Mouse (Mus musculus) cerebellum, adult 9-11 months (tissue): ENCODE results near the gene Gm17019.
"Not testable (repeated sequence)": the region's sequence is repeated elsewhere in the genome, so short reads cannot be mapped to it uniquely, and the experiment has no call there.

ENCODE experiments used
- DNase-seq: peaks from one replicate; pipeline ENCODE4 v3.0.0; 2022

Gm17019 gene

DNA sequence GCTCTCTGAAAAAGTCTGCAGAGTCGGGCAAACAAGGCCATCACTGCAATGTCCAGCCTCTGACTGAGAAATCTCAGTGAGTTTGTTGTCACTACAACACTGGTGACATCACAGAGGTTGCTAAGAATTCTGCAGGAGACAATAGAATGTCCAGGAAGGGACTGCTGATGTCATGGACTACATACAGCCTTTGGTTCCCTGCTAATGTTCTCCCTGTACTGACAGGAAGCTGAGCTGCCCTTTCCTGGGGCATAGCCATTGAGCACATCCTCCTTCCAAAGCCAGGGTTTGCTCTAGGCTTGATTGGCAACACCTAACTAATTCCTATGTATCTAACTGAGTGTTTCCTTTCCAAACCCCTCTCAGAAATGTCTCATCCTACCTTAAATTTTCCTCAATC lies at the start of gene Gm17019:
Gene Gm17019 (minus strand): TSS at position 101 of the 400 bp plus-strand sequence.
- DNase-seq = not testable (repeated sequence)

- DNase-seq = not testable (repeated sequence)
Observed at GRCm38 (mm10) chr5:15062385-15062715, 29.6 kb upstream of the Gm17019 start.

DNA sequence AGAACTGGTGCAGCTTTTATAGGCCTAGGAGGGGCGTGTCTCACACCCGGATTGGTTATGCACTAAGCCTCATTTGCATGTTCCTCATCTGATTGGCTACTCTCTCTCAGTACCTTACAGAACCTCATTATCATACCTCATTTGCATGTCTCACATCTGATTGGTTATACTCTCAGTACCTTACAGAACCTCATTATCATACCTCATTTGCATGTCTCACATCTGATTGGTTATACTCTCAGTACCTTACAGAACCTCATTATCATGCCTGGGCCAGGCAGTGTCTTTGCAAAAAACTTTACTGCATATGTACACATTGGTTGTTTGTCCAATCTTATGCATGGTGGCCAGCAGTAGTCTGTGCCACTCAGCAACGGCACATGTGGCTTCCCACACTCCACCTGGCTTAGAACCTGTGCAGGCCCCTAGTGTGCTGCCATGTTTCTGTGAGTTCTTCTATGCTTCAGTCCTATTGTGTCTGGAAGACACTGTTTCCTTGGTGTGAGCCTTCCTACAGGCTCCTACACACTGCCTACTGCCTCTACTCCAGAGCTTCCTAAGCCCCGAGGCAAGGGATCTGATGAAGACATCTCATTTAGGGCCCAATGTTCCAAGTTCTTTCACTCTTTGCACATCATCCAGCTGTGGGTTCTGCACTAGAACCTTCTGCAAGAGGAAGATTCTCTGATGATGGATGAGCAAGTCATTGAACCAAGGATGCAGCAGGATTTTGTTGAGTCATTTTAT lies 29.0 kb upstream of the Gm17019 start:
- not testable (repeated sequence) for DNase-seq

GRCm38 (mm10) chr5:15054151-15055025 lies 21.6 kb upstream of the Gm17019 start:
- not testable (repeated sequence) for DNase-seq

GRCm38 (mm10) chr5:15053606-15053962 lies 20.8 kb upstream of the Gm17019 start:
- not testable (repeated sequence) for DNase-seq

DNA sequence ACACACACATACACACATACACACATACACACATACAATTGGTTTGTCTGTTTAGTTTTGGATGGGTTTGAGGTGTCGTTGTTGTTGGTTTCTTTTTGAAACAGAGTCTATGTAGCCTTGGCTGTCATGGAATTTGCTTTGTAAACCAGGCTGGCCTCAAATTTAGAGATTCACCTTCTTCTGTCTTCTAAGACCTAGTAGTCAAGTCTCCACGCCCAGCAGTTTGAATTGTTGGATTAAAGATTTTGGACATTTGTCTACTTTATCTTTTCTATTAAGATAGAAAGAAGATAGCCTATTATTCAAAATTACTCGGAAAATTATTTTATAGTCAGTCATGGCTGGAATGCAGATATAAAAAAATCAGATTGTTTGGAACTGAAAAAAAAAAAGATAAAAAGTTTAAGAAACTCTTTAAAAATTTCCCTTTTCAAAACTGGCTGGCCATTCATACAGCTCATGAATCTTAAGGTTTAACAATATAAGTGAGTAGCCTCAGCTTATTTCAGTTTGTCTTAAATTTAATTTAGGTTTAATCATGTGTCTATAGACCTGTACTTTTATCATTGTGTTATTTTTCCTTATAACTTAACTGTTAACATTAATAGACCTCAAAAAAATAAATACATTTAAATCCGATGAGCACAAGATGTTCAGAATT lies 20.3 kb upstream of the Gm17019 start:
- not testable (repeated sequence) for DNase-seq

GRCm38 (mm10) chr5:15050807-15051206 lies 18.0 kb upstream of the Gm17019 start:
- DNase-seq = not testable (repeated sequence)

DNA sequence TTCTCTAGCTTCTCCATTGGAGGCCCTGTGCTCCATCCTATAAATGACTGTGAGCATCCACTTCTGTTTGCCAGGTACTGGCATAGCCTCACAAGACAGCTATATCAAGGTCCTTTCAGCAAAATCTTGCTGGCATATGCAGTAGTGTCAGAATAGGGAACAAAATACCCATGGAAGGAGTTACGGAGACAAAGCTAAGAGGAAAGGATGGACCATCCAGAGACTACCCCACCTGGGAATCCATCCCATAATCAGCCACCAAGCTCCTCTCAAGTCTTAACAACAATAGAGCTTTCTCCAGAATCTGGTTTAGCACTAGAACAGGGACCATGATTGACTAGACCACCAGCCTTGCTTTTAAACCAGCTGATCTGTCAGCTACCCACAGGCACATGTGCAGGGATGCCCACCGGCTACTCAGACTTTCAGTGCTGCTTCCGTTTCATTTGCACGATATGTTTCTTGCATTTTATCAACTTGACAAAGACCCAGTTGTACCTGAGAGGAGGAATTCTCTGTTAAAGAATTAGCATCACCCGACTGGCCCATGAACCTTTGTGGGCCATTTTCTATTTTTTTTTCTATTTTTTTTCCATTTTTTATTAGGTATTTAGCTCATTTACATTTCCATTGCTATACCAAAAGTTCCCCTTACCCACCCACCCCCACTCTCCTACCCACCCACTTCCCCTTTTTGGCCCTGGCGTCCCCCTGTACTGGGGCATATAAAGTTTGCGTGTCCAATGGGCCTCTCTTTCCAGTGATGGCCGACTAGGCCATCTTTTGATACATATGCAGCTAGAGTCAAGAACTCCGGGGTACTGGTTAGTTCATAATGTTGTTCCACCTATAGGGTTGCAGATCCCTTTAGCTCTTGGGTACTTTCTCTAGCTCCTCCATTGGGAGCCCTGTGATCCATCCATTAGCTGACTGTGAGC lies 12.3 kb upstream of the Gm17019 start:
- DNase-seq = not testable (repeated sequence)

- DNase-seq = not testable (repeated sequence)
Observed at GRCm38 (mm10) chr5:15040784-15041183, 8.0 kb upstream of the Gm17019 start.

GRCm38 (mm10) chr5:15039984-15040383 lies 7.2 kb upstream of the Gm17019 start:
- DNase-seq = not testable (repeated sequence)

DNA sequence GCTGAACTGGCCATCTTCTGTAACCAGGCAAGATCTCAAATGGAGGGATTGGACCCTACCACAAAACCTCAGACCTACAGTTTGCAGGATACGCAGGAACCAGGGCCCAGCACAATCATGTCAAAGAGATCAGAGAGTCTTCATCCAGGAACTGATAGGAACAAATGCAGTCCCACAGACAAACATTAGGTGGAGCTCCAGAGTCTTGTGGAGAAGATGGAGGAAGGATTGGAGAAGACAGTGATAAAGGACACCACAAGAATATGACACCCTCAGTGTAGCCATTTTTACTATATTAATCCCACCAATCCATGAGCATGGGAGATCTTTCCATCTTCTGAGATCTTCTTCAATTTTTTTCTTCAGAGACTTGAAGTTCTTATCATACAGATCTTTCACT lies 8.5 kb downstream of the Gm17019 start:
- not testable (repeated sequence) for DNase-seq

DNA sequence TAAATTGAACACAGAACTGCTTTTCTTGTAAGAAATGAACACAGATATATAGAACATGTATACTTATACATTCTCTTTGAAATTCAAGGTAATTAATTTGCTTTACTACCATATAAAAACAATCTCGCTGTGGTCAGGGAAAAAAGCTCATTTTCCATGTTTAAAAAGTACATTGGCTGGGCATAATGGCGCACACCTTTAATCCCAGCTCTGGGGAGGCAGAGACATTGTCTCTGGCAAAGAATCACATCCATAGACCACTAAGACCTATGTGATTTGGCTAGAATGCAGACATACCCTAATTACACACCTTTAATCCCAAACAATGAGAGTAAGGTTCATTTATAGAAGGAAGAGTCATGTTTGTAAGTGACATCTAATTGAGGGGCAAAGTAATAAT lies 12.7 kb downstream of the Gm17019 start:
- not testable (repeated sequence) for DNase-seq

GRCm38 (mm10) chr5:15010639-15011582 lies 21.9 kb downstream of the Gm17019 start:
- DNase-seq = not testable (repeated sequence)

DNA sequence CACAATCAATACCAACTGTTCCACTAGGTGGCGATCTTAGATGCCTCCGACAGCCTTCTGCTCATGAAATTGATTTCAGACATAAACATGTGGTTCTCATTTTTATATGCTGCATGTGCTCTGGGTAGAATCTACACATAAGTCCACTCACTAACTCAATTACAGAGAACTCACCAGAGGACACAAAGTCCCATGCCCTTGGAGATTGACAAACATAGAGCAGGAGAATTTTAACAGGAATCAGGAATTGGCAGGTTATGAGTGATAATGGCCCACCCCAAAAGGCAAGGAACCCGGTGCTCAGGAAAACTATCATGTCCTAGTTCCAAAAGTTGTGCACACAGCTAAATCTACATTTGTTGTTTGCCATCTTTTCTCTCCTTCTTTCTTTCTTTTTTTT lies 25.9 kb downstream of the Gm17019 start:
- DNase-seq = not testable (repeated sequence)

- not testable (repeated sequence) for DNase-seq
Observed at GRCm38 (mm10) chr5:15006288-15006687, 26.5 kb downstream of the Gm17019 start.

DNA sequence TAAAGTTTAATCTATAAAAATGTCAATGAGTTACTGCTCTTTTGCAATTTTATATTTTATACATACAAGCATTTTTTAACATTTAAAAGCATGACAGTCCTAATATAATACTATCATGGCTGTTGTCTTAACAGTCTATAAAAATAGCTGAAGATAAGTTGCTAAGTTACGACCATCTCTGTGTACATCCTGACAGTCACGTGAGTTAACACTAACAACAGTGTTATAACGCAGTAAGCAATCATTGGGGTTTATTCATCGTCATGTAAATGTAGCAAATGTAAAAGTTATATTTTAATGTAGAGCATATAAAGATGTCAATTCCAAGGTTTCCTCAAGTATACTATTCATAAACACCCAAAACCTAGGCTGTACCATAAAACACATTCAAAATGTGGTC lies 27.2 kb downstream of the Gm17019 start:
- DNase-seq = not testable (repeated sequence)

- not testable (repeated sequence) for DNase-seq
Observed at GRCm38 (mm10) chr5:15004569-15005562, 27.9 kb downstream of the Gm17019 start.

GRCm38 (mm10) chr5:14998077-14998476 lies 34.7 kb downstream of the Gm17019 start:
- DNase-seq = not testable (repeated sequence)

DNA sequence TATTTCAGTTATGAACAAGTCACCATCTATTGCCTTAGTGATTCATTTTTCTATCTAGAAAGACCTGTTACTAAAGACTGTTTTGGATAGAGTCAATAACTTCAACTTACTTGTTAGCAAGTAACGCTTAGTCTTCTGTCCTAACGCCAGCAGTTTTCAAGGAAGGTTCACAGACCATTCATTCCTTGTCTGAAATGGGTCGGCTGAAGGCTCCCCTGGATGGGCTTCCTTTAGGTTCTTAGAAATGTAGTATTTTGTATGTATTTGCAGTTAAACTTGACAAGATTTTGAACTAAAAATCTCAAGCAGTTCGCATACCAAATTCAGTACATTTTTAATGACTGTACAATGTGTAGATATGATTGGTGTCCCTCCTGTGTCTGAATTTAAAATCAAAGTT lies 35.2 kb downstream of the Gm17019 start:
- not testable (repeated sequence) for DNase-seq
